Mouse (Mus musculus) forebrain, embryonic 12.5 days (tissue): ENCODE data around the gene Zfp42. TPM values are rescaled to one million over a fixed set of nuclear protein-coding genes. Genes with fewer than 3 reads are reported as not detected.

Experiments
- ATAC-seq: fragments of 200-750 bp; cut with Nextera tagmentation; 2 replicates; pipeline ENCODE4 v1.8.0; 2017; ENCODE audit warnings: moderate TSS enrichment; ENCODE audit not compliant: low FRiP score
- H3K27ac ChIP-seq: fragments of 300-500 bp; sonication (generic); 2 replicates; pipeline ENCODE4 v1.5.1; 2016; ENCODE audit warnings: mild to moderate bottlenecking
- H3K27me3 ChIP-seq: fragments of 300-500 bp; sonication (generic); 2 replicates; pipeline ENCODE4 v1.6.1; 2016; ENCODE audit warnings: mild to moderate bottlenecking
- H3K36me3 ChIP-seq: fragments of 300-500 bp; sonication (generic); replicated peaks from 2 replicates; pipeline ENCODE4 v1.6.1; 2016; ENCODE audit warnings: mild to moderate bottlenecking
- H3K4me1 ChIP-seq: fragments of 300-500 bp; sonication (generic); 2 replicates; pipeline ENCODE4 v1.6.1; 2016
- H3K4me2 ChIP-seq: fragments of 300-500 bp; sonication (generic); 2 replicates; pipeline ENCODE4 v1.6.1; 2016; ENCODE audit warnings: mild to moderate bottlenecking, moderate library complexity
- H3K4me3 ChIP-seq: fragments of 300-500 bp; sonication (generic); replicated peaks from 2 replicates; pipeline ENCODE4 v1.5.1; 2016; ENCODE audit warnings: mild to moderate bottlenecking
- H3K9ac ChIP-seq: fragments of 300-500 bp; sonication (generic); 2 replicates; pipeline ENCODE4 v1.6.1; 2016; ENCODE audit warnings: mild to moderate bottlenecking
- H3K9me3 ChIP-seq: fragments of 300-500 bp; sonication (generic); 2 replicates; pipeline ENCODE4 v1.6.1; 2016
- WGBS: fragments of 180-500 bp; shearing (Covaris S2); methylation state at CpG from one replicate; pipeline ENCODE4 v1.1.7; 2016; 5-methylcytosine and 5-hydroxymethylcytosine counted together
- polyA plus RNA-seq: library from polyadenylated mRNA; unstranded; fragments of >200 nt; fragmentation: Nextera tagmentation; extraction: Ambion mirVana; gene quantifications from 2 replicates; pipeline ENCODE4 v1.2.1, GENCODE M21; 2016

Gene Zfp42
- polyA plus RNA-seq, 1 experiment from 2014 or later: not detected

- Histone ChIP-seq H3K4me1 (no peaks in the 10 kb centered on the region), H3K27ac (no peak overlapping the region), H3K36me3 (no peaks in the 10 kb centered on the region), H3K4me2 (no peak overlapping the region), H3K27me3 (no peaks in the 10 kb centered on the region), H3K9me3 (no peaks in the 10 kb centered on the region), H3K9ac (no peak overlapping the region), H3K4me3 (no peak overlapping the region)
- ATAC-seq: no peak
- 83% methylated on average over 4 of the region's 4 CpGs for WGBS
These were observed 12.6 kb downstream of the Zfp42 start for GRCm38 (mm10) chr8:43294191-43294590.

- no peaks in the 10 kb centered on the region for H3K36me3 ChIP-seq
These were observed 16.2 kb downstream of the Zfp42 start for GRCm38 (mm10) chr8:43290424-43291111.

GRCm38 (mm10) chr8:43289781-43290180 lies 17.0 kb downstream of the Zfp42 start:
- Histone ChIP-seq H3K4me3 (no peak overlapping the region), H3K27ac (no peak overlapping the region), H3K36me3 (no peaks in the 10 kb centered on the region), H3K9ac (no peak overlapping the region), H3K4me2 (no peak overlapping the region), H3K27me3 (no peaks in the 10 kb centered on the region), H3K9me3 (no peaks in the 10 kb centered on the region), H3K4me1 (no peaks in the 10 kb centered on the region)
- 93% methylated on average over 5 of the region's 5 CpGs for WGBS
- ATAC-seq: no peak

More at GRCm38 (mm10) chr8:43290424-43291111, 16.2 kb downstream of the Zfp42 start:
- H3K27me3 ChIP-seq: no peaks in the 10 kb centered on the region
- WGBS: 81% methylated on average over 5 of the region's 5 CpGs
- H3K9ac ChIP-seq: no peak overlapping the region
- no peak overlapping the region for H3K4me3 ChIP-seq
- H3K9me3 ChIP-seq: no peaks in the 10 kb centered on the region
- no peak for ATAC-seq
- no peak overlapping the region for H3K27ac ChIP-seq
- no peak overlapping the region for H3K4me2 ChIP-seq
- no peaks in the 10 kb centered on the region for H3K4me1 ChIP-seq

GRCm38 (mm10) chr8:43288840-43289239 lies 17.9 kb downstream of the Zfp42 start:
- Histone ChIP-seq H3K4me2 (no peak overlapping the region), H3K27ac (no peak overlapping the region), H3K9me3 (no peaks in the 10 kb centered on the region), H3K9ac (no peak overlapping the region), H3K4me3 (no peak overlapping the region), H3K36me3 (no peaks in the 10 kb centered on the region), H3K27me3 (no peaks in the 10 kb centered on the region), H3K4me1 (no peaks in the 10 kb centered on the region)
- WGBS: 95% methylated on average over 1 of the region's 1 CpGs
- ATAC-seq: no peak

- Histone ChIP-seq H3K4me2 (no peak overlapping the region), H3K4me1 (no peaks in the 10 kb centered on the region), H3K4me3 (no peak overlapping the region), H3K27me3 (no peaks in the 10 kb centered on the region), H3K36me3 (no peaks in the 10 kb centered on the region), H3K27ac (no peak overlapping the region), H3K9me3 (no peaks in the 10 kb centered on the region), H3K9ac (no peak overlapping the region)
- no peak for ATAC-seq
- WGBS: 96% methylated on average over 6 of the region's 6 CpGs
These were observed 19.3 kb downstream of the Zfp42 start for GRCm38 (mm10) chr8:43287456-43287855.

GRCm38 (mm10) chr8:43283231-43283630 lies 23.5 kb downstream of the Zfp42 start:
- Histone ChIP-seq H3K9ac (no peak overlapping the region), H3K4me2 (no peak overlapping the region), H3K4me3 (no peak overlapping the region), H3K27ac (no peak overlapping the region), H3K4me1 (no peaks in the 10 kb centered on the region), H3K36me3 (no peaks in the 10 kb centered on the region), H3K27me3 (no peaks in the 10 kb centered on the region), H3K9me3 (0 out of 2 replicates have a peak, but pooled peaks cover 2% of the 10 kb centered on the region)
- no peak for ATAC-seq
- WGBS: 83% methylated on average over 7 of the region's 7 CpGs

GRCm38 (mm10) chr8:43278397-43278796 lies 28.4 kb downstream of the Zfp42 start:
- H3K9ac ChIP-seq: no peak overlapping the region
- no peaks in the 10 kb centered on the region for H3K36me3 ChIP-seq
- no peaks in the 10 kb centered on the region for H3K4me1 ChIP-seq
- H3K27ac ChIP-seq: no peak overlapping the region
- 0 out of 2 replicates have a peak, but pooled peaks cover 2% of the 10 kb centered on the region for H3K9me3 ChIP-seq
- H3K4me3 ChIP-seq: no peak overlapping the region
- no peaks in the 10 kb centered on the region for H3K27me3 ChIP-seq
- no peak for ATAC-seq
- no peak overlapping the region for H3K4me2 ChIP-seq
- 81% methylated on average over 4 of the region's 4 CpGs for WGBS

- H3K27ac ChIP-seq: no peak overlapping the region
- H3K36me3 ChIP-seq: no peaks in the 10 kb centered on the region
- no peak overlapping the region for H3K4me3 ChIP-seq
- no peaks in the 10 kb centered on the region for H3K9me3 ChIP-seq
- H3K4me1 ChIP-seq: no peaks in the 10 kb centered on the region
- H3K4me2 ChIP-seq: no peak overlapping the region
- no peak for ATAC-seq
- H3K27me3 ChIP-seq: no peaks in the 10 kb centered on the region
- 90% methylated on average over 6 of the region's 6 CpGs for WGBS
- no peak overlapping the region for H3K9ac ChIP-seq
These were observed 45.8 kb downstream of the Zfp42 start for GRCm38 (mm10) chr8:43260961-43261360.

- 92% methylated on average over 1 of the region's 1 CpGs for WGBS
- Histone ChIP-seq H3K27me3 (no peaks in the 10 kb centered on the region), H3K4me3 (no peak overlapping the region), H3K4me1 (no peaks in the 10 kb centered on the region), H3K9me3 (no peaks in the 10 kb centered on the region), H3K36me3 (no peaks in the 10 kb centered on the region), H3K4me2 (no peak overlapping the region), H3K9ac (no peak overlapping the region), H3K27ac (no peak overlapping the region)
- no peak for ATAC-seq
These were observed 48.9 kb downstream of the Zfp42 start for GRCm38 (mm10) chr8:43257886-43258285.

- Histone ChIP-seq H3K27ac (no peak overlapping the region), H3K9me3 (no peaks in the 10 kb centered on the region), H3K36me3 (no peaks in the 10 kb centered on the region), H3K4me1 (no peaks in the 10 kb centered on the region), H3K27me3 (no peaks in the 10 kb centered on the region), H3K4me3 (no peak overlapping the region), H3K4me2 (no peak overlapping the region), H3K9ac (no peak overlapping the region)
- ATAC-seq: no peak
- WGBS: 89% methylated on average over 6 of the region's 6 CpGs
These were observed 51.1 kb downstream of the Zfp42 start for GRCm38 (mm10) chr8:43255695-43256094.

- Histone ChIP-seq H3K9ac (no peak overlapping the region), H3K4me3 (no peak overlapping the region), H3K9me3 (no peaks in the 10 kb centered on the region), H3K27ac (no peak overlapping the region), H3K4me2 (no peak overlapping the region), H3K36me3 (no peaks in the 10 kb centered on the region), H3K27me3 (no peaks in the 10 kb centered on the region), H3K4me1 (no peaks in the 10 kb centered on the region)
- 82% methylated on average over 6 of the region's 6 CpGs for WGBS
- no peak for ATAC-seq
These were observed 55.1 kb downstream of the Zfp42 start for GRCm38 (mm10) chr8:43251653-43252052.

GRCm38 (mm10) chr8:43248707-43249106 lies 58.1 kb downstream of the Zfp42 start:
- Histone ChIP-seq H3K9me3 (no peaks in the 10 kb centered on the region), H3K36me3 (no peaks in the 10 kb centered on the region), H3K4me2 (no peak overlapping the region), H3K4me3 (no peak overlapping the region), H3K9ac (no peak overlapping the region), H3K27me3 (no peaks in the 10 kb centered on the region), H3K27ac (no peak overlapping the region), H3K4me1 (no peaks in the 10 kb centered on the region)
- 91% methylated on average over 8 of the region's 8 CpGs for WGBS
- no peak for ATAC-seq
